Mouse (Mus musculus) stomach, embryonic 14.5 days (tissue): ENCODE results near the gene Gramd1c. TPM values are rescaled to one million over a fixed set of nuclear protein-coding genes. Genes with fewer than 3 reads are reported as not detected.

Experiments
- ATAC-seq: fragments of 200-750 bp; cut with Nextera tagmentation; 2 replicates; pipeline ENCODE4 v1.8.0; 2017; ENCODE audit warnings: low read depth, moderate TSS enrichment; ENCODE audit not compliant: insufficient number of reproducible peaks, insufficient read depth, low FRiP score
- H3K27ac ChIP-seq: fragments of 300-500 bp; sonication (generic); 2 replicates; pipeline ENCODE4 v1.5.1; 2014; ENCODE audit warnings: mild to moderate bottlenecking, low read length, moderate library complexity, mixed read lengths
- H3K27me3 ChIP-seq: fragments of 300-500 bp; sonication (generic); 2 replicates; pipeline ENCODE4 v1.6.1; 2014; ENCODE audit warnings: low read length, control low read depth, mixed read lengths; ENCODE audit not compliant: control insufficient read depth, insufficient read depth
- H3K36me3 ChIP-seq: fragments of 300-500 bp; sonication (generic); 2 replicates; pipeline ENCODE4 v1.6.1; 2014; ENCODE audit warnings: mild to moderate bottlenecking, control low read depth, low read length, moderate library complexity, mixed read lengths; ENCODE audit not compliant: control insufficient read depth, insufficient read depth
- H3K4me1 ChIP-seq: fragments of 300-500 bp; sonication (generic); 2 replicates; pipeline ENCODE4 v1.6.1; 2014; ENCODE audit warnings: low read length, control low read depth, mixed read lengths; ENCODE audit not compliant: control insufficient read depth, insufficient read depth
- H3K4me2 ChIP-seq: fragments of 300-500 bp; sonication (generic); replicated peaks from 2 replicates; pipeline ENCODE4 v1.6.1; 2014; ENCODE audit warnings: low read depth, low read length, control low read depth
- H3K4me3 ChIP-seq: fragments of 300-500 bp; sonication (generic); 2 replicates; pipeline ENCODE4 v1.5.1; 2014; ENCODE audit warnings: low read depth, low read length, control low read depth
- H3K9ac ChIP-seq: fragments of 300-500 bp; sonication (generic); replicated peaks from 2 replicates; pipeline ENCODE4 v1.6.1; 2014; ENCODE audit warnings: low read depth, mild to moderate bottlenecking, control low read depth, low read length, moderate library complexity, mixed read lengths
- H3K9me3 ChIP-seq: fragments of 300-500 bp; sonication (generic); 2 replicates; pipeline ENCODE4 v1.6.1; 2016; ENCODE audit warnings: low read depth, low read length, control low read depth; ENCODE audit not compliant: control insufficient read depth
- WGBS: fragments of 180-500 bp; shearing (Covaris S2); extraction: QIAGEN DNeasy Blood & Tissue Kit; methylation state at CpG from one replicate; pipeline ENCODE4 v1.1.7; 2014; 5-methylcytosine and 5-hydroxymethylcytosine counted together
- polyA plus RNA-seq: library from polyadenylated mRNA; unstranded; fragments of >200 nt; fragmentation: Nextera tagmentation; extraction: Ambion mirVana; gene quantifications from 2 replicates; pipeline ENCODE4 v1.2.1, GENCODE M21; 2014

The Gramd1c gene
- polyA plus RNA-seq, 1 experiment from 2014 or later: 8.5 TPM

DNA sequence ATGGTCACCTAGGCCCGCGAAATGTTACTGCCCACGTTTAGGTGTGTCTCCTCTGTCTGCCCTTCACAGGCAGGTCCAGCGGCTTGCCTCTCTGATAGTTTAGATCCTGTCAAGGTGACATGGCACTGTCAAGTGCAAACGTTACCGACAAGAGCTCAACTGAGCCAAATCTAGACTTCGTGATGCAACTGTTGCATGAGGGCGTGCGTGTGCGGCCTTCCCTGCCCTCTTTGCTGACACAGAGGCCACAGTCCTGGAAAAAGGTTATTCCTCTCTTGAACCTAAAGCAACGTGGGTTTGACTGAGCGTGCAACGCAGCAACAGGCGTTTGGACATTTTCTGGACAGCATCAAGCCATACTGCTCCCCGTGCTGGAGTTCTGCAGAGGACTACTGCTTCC, 1.8 kb downstream of the Gramd1c start:
- no peaks in the 10 kb centered on the region for H3K9me3 ChIP-seq
- no peak overlapping the region for H3K4me3 ChIP-seq
- no peaks in the 10 kb centered on the region for H3K36me3 ChIP-seq
- H3K9ac ChIP-seq: no peak overlapping the region
- 90% methylated on average over 15 of the region's 15 CpGs for WGBS
- no peaks in the 10 kb centered on the region for H3K27me3 ChIP-seq
- ATAC-seq: no peak
- H3K4me1 ChIP-seq: no peaks in the 10 kb centered on the region
- no peak overlapping the region for H3K4me2 ChIP-seq
- no peak overlapping the region for H3K27ac ChIP-seq

DNA sequence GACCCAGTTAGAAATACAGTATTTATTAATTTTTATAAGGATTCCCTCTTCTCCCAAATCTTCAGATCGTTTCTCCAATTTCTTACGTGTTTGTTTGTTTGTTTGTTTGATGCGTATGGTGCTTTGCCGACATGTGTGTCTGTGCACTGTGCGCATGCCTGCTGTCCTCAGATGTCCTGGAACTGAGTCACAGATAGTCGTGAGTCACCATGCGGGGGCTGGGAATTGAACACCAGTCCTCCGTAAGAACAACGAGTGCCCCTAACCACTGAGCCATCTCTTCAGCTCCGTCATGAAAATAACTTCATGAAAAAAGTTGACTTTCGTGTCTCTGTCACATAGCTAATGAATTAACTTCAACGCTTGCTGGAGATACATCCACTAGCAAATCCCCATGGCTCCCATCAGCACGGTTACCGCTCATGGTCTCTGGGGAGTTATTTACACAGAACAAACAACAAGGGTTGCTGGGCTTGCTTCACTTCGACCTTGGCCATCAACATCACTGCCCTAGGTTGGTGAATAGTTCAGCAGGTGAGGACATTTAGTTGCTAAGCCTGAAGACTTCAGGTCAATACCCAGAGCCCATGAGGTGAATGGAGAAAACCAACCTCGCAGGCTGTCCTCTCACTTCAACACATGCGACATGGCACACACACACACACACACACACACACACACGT, 2.4 kb downstream of the Gramd1c start:
- H3K36me3 ChIP-seq: no peaks in the 10 kb centered on the region
- no peak for ATAC-seq
- 92% methylated on average over 18 of the region's 18 CpGs for WGBS

DNA sequence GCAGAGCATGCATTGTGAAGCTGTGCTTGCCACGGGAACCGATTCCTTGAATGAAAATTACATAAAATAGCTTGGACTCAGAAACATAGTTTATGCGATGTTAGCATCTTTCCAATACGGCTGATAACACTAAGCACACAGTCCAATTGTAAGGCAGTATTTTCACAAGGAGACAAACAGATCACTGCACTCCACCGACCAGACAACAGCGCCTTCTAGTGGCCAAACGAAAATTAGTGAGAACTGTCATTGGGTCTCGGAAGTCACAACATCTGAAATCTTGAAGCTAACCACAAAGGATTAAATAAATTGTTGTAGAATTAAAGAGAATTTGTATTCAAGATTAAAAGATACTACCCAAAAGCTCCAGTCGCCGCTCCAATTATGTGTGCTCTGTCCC, 4.4 kb downstream of the Gramd1c start:
- Histone ChIP-seq H3K9ac (no peak overlapping the region), H3K9me3 (no peaks in the 10 kb centered on the region), H3K36me3 (no peaks in the 10 kb centered on the region), H3K4me3 (no peak overlapping the region), H3K27ac (no peak overlapping the region), H3K4me1 (no peaks in the 10 kb centered on the region), H3K27me3 (no peaks in the 10 kb centered on the region), H3K4me2 (no peak overlapping the region)
- ATAC-seq: no peak
- WGBS: 27% methylated on average over 10 of the region's 10 CpGs

More for the DNA sequence above, 2.4 kb downstream of the Gramd1c start:
- no peaks in the 10 kb centered on the region for H3K4me1 ChIP-seq
- H3K27ac ChIP-seq: no peak overlapping the region
- H3K4me2 ChIP-seq: no peak overlapping the region
- no peak overlapping the region for H3K9ac ChIP-seq
- no peak overlapping the region for H3K4me3 ChIP-seq
- no peaks in the 10 kb centered on the region for H3K27me3 ChIP-seq
- no peaks in the 10 kb centered on the region for H3K9me3 ChIP-seq

DNA sequence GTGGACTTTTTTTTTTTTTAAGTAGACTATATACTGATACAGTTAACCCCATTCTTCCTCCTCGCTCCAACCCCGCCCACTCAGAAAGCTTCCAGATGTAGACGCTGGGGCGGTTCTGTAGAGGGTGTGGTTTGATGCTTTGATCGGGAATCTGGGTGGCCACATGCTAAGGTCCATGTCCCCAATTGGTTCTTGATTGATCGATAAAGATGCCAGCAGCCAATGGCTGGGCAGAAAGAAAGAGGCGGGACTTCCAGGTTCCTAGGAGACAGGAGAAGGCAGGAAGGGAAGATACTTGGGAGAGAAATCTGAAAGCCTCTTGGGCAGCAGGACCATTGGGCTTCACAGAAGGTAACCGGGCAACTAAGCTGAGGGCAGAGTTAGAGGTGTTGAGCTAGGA, 7.4 kb downstream of the Gramd1c start:
- ATAC-seq: no peak

DNA sequence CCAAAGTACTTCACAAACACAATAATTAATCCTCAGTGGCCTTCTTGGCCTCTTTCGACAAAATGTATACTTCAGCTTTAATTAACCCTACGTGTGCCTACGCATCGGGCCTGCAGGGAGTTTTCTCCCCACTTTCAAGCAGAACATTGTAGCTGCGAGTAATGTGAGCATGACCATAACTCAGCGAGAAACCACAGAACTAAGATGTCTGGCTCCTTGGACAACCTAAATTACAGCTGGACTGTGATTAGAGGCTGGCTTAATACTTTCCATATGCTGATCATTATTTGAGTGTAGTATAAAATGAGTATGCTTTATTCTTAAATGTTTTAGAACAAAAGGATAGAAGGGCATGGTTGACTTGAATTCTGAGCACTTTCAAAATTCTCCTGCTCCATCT, 9.9 kb downstream of the Gramd1c start:
- H3K36me3 ChIP-seq: no peaks in the 10 kb centered on the region
- H3K9me3 ChIP-seq: no peaks in the 10 kb centered on the region
- no peak overlapping the region for H3K27ac ChIP-seq
- H3K27me3 ChIP-seq: no peaks in the 10 kb centered on the region
- no peak overlapping the region for H3K4me3 ChIP-seq
- no peak overlapping the region for H3K4me2 ChIP-seq
- H3K9ac ChIP-seq: no peak overlapping the region
- WGBS: 49% methylated on average over 6 of the region's 6 CpGs
- ATAC-seq: no peak
- no peaks in the 10 kb centered on the region for H3K4me1 ChIP-seq

More for the DNA sequence above, 7.4 kb downstream of the Gramd1c start:
- 55% methylated on average over 8 of the region's 8 CpGs for WGBS
- H3K9ac ChIP-seq: no peak overlapping the region
- no peaks in the 10 kb centered on the region for H3K4me1 ChIP-seq
- H3K4me3 ChIP-seq: no peak overlapping the region
- no peak overlapping the region for H3K27ac ChIP-seq
- H3K4me2 ChIP-seq: no peak overlapping the region
- H3K9me3 ChIP-seq: no peaks in the 10 kb centered on the region
- no peaks in the 10 kb centered on the region for H3K27me3 ChIP-seq
- H3K36me3 ChIP-seq: no peaks in the 10 kb centered on the region

DNA sequence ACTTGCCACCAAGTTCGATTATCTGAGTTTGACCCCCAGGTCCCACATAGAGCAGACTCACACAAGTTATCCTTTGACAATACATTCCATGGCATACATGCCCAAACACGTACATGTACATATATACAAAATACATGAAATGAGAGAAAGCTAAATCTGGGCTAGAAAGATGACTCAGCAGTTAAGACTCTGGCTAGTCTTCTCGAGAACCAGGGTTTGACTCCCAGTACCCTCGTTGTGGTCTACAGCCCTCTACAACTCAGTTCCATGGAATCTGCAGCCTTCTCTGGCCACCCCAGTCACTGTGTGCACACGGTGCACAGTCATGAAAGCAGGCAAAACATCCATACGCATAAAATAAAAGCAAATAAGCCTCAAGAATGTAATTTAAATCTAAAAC, 10.8 kb downstream of the Gramd1c start:
- Histone ChIP-seq H3K9ac (no peak overlapping the region), H3K27me3 (no peaks in the 10 kb centered on the region), H3K4me1 (no peaks in the 10 kb centered on the region), H3K36me3 (no peaks in the 10 kb centered on the region), H3K4me2 (no peak overlapping the region), H3K4me3 (no peak overlapping the region), H3K27ac (no peak overlapping the region), H3K9me3 (no peaks in the 10 kb centered on the region)
- ATAC-seq: no peak
- 77% methylated on average over 6 of the region's 6 CpGs for WGBS

DNA sequence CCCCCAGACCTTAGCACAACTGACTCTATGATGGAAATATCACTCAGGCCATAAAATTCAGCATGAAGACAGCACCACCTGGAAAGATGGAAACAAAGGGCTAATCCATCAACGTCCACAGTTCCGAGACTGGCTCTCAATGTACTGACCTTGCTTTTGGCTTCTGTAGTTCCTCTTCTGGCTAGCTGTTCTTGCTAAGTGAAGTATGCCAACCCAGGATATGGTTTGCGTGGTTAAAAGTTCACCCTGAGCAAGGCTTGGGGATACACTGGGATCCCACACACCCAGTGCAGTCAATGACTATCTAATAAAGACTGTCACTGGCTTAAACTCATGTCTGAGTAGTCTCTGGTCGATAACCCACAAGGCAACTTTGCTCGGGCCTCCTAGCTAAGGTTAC, 13.0 kb downstream of the Gramd1c start:
- no peaks in the 10 kb centered on the region for H3K4me1 ChIP-seq
- no peak for ATAC-seq
- no peaks in the 10 kb centered on the region for H3K27me3 ChIP-seq
- H3K9ac ChIP-seq: no peak overlapping the region
- no peak overlapping the region for H3K4me3 ChIP-seq
- H3K27ac ChIP-seq: no peak overlapping the region
- no peaks in the 10 kb centered on the region for H3K9me3 ChIP-seq
- WGBS: 80% methylated on average over 5 of the region's 5 CpGs
- H3K4me2 ChIP-seq: no peak overlapping the region
- H3K36me3 ChIP-seq: no peaks in the 10 kb centered on the region

DNA sequence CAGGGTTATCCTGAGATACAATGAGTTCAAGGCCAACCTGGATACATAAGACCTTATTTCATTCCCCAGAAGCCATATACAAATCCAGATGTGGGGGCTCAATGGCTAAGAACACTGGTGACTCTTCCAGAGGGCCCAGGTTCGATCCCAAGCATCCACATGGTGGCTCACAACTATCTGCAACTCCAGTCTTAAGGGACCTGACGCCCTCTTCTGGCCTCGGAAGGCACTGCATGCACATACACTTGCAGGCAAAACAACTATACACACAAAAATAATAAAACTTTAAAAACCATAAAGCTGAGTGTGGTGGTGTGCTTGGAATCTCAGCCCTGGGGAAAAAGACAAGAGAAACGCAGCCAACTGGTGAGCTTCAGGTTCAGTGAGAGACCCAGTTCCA, 24.0 kb downstream of the Gramd1c start:
- no peaks in the 10 kb centered on the region for H3K4me1 ChIP-seq
- H3K9me3 ChIP-seq: no peaks in the 10 kb centered on the region
- no peak overlapping the region for H3K4me3 ChIP-seq
- H3K27me3 ChIP-seq: no peaks in the 10 kb centered on the region
- H3K36me3 ChIP-seq: no peaks in the 10 kb centered on the region
- no peak overlapping the region for H3K9ac ChIP-seq
- H3K27ac ChIP-seq: no peak overlapping the region
- no peak overlapping the region for H3K4me2 ChIP-seq
- WGBS: 80% methylated on average over 4 of the region's 4 CpGs
- no peak for ATAC-seq

DNA sequence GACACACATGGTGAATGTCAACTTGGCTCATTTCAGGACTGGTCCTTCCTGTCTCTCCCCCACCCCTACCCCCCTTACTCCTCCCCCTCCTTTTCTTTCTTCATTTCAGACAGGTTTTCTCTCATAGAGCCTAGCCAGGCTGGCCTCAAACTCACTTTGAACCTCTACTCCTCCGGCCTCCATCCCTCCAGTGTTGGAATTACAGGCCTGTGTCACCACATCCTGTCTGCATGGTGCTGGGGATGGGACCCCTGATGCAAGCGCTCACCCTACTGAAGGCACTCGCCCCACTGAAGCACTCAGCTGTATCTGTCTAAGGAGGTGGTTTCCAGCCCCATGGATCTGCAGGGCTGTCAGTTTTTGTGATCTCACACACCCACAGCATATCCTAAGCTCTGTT, 27.9 kb downstream of the Gramd1c start:
- no peak overlapping the region for H3K9ac ChIP-seq
- WGBS: 75% methylated on average over 3 of the region's 3 CpGs
- no peak overlapping the region for H3K4me2 ChIP-seq
- no peak overlapping the region for H3K27ac ChIP-seq
- no peaks in the 10 kb centered on the region for H3K4me1 ChIP-seq
- no peaks in the 10 kb centered on the region for H3K27me3 ChIP-seq
- H3K9me3 ChIP-seq: no peaks in the 10 kb centered on the region
- H3K36me3 ChIP-seq: no peaks in the 10 kb centered on the region
- no peak overlapping the region for H3K4me3 ChIP-seq
- no peak for ATAC-seq
